Mouse (Mus musculus): ENCODE results near the gene Gadd45a. TPM values are rescaled to one million over a fixed set of nuclear protein-coding genes. Genes with fewer than 3 reads are reported as not detected.

Gene Gadd45a
- polyA plus RNA-seq, 1 experiment from 2014 or later: 49.5 TPM

DNA sequence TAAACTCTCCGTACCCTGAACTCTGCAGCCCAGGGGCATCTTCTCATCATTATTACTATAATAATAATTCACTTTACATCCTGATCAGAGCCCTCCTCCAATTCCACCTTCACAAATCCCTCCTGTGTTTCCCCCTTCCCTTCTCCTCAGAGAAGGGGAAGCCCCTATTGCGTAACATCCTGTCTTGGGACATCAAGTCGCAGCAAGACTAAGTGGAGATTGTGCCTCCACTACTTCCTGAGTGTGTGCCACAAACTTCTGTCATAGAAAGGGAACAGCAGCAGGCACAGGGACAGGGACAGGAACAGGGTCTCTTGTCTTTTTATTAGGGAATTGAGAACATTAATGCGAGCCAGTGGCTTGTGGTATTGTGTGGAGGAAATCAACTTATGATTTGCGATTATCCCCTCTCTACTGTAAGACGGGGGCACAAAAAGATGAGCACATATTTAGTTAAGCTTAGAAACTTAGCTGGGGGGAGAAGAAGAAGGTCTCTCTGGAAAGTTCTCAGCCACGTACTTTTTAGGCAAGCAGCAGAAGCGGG lies 32.0 kb upstream of the Gadd45a start:
- Histone ChIP-seq H3K9me3 (ENCODE audit: low read length) (no peaks in the 10 kb centered on the region), H3K4me3 (ENCODE audit: low read depth, low read length) (no peak overlapping the region), H3K27ac (ENCODE audit: low read depth) (0 out of 2 replicates have a peak overlapping the region, but pooled peaks have one; percentile 24), H3K27me3 (ENCODE audit: insufficient read depth, low read length) (no peaks in the 10 kb centered on the region), H3K9ac (replicated peaks) (no peak overlapping the region), H3K4me1 (ENCODE audit: insufficient read depth) (peaks cover 9% of the 10 kb centered on the region), H3K4me2 (ENCODE audit: low read depth, low read length) (peak overlapping the region; percentile 44), H3K36me3 (replicated peaks; ENCODE audit: insufficient read depth, low read length) (no peaks in the 10 kb centered on the region)
- 41% methylated on average over 8 of the region's 8 CpGs for WGBS (ENCODE audit: insufficient replicate concordance)
- ATAC-seq (peak; percentile 50; the same call in 1 of the 2 replicates), DNase-seq (no peak)
- no peak for TF ChIP-seq EP300 (IDR thresholded peaks at IDR 0.05; ENCODE audit: low read depth)
- no peak for TF ChIP-seq CTCF (IDR thresholded peaks at IDR 0.05; ENCODE audit: low read depth)

DNA sequence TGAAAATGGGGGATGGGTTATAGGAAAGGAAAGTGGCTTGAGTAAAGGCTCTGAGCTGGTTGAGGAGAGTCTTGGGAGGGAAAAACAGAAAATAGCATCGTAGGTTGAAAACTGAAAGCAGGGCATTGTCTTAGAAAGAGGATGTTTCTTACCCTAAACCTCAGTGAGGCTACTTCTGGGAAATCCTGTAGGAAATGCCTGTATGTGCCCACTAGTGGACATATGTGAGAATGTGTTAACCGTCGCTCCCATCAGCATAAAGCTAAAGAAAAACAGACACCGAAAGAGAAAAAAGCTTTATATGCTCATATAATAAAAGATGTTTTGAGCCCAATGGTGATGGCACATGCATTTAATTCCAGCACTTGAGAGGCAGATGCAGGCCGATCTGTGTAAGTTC lies 22.8 kb upstream of the Gadd45a start:
- no peak for ATAC-seq
- no peaks in the 10 kb centered on the region for H3K9me3 ChIP-seq (ENCODE audit: low read length)
- H3K4me3 ChIP-seq (ENCODE audit: low read depth, low read length): no peak overlapping the region
- no peak overlapping the region for H3K4me2 ChIP-seq (ENCODE audit: low read depth, low read length)
- peak; percentile 54 for TF ChIP-seq CTCF (IDR thresholded peaks at IDR 0.05; ENCODE audit: low read depth)
- no peak for TF ChIP-seq EP300 (IDR thresholded peaks at IDR 0.05; ENCODE audit: low read depth)
- WGBS (ENCODE audit: insufficient replicate concordance): 64% methylated on average over 5 of the region's 5 CpGs
- no peaks in the 10 kb centered on the region for H3K36me3 ChIP-seq (replicated peaks; ENCODE audit: insufficient read depth, low read length)
- H3K27me3 ChIP-seq (ENCODE audit: insufficient read depth, low read length): no peaks in the 10 kb centered on the region
- H3K9ac ChIP-seq (replicated peaks): no peak overlapping the region
- peaks cover 24% of the 10 kb centered on the region for H3K4me1 ChIP-seq (ENCODE audit: insufficient read depth)
- H3K27ac ChIP-seq (ENCODE audit: low read depth): no peak overlapping the region
- DNase-seq: no peak

DNA sequence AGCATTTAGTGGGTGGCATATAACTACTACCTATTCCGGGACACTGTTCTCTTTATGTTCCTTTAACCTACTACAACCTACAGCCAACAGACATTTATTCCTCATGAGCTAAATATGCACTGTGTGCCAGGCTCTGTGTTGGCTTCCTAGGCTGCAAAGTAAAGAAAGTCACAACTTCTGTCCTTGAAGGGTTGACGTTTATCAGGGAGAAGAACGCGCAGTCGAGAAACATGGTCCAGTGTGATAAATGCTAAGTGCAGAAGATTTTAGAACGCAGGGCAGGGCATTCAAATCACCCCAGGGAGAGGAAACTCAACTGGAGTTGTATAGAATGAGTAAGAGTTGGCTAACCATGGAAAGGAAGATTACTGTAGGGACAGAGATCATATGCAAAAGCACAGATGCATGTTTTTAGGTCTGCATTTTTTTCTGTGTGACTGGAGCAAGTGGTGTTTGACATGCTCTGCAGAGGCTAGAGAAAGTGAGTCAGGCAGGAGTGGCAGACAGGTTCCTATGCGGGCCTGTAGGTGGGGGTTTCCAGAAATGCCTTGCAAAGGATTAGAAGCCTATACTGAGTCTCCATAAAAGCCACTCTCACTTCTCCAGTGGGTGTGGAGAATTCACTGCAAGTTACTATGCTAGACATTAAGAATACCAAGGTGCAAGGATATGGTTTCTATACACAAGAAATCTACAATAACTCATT lies 20.9 kb upstream of the Gadd45a start:
- no peaks in the 10 kb centered on the region for H3K9me3 ChIP-seq (ENCODE audit: low read length)
- no peaks in the 10 kb centered on the region for H3K36me3 ChIP-seq (replicated peaks; ENCODE audit: insufficient read depth, low read length)
- peak; percentile 84 for ATAC-seq
- H3K4me2 ChIP-seq (ENCODE audit: low read depth, low read length): no peak overlapping the region
- H3K27me3 ChIP-seq (ENCODE audit: insufficient read depth, low read length): no peaks in the 10 kb centered on the region
- peaks cover 24% of the 10 kb centered on the region for H3K4me1 ChIP-seq (ENCODE audit: insufficient read depth)
- no peak overlapping the region for H3K9ac ChIP-seq (replicated peaks)
- no peak overlapping the region for H3K4me3 ChIP-seq (ENCODE audit: low read depth, low read length)
- DNase-seq: peak; percentile 36
- WGBS (ENCODE audit: insufficient replicate concordance): 58% methylated on average over 7 of the region's 7 CpGs
- TF ChIP-seq EP300 (IDR thresholded peaks at IDR 0.05; ENCODE audit: low read depth) (peak; percentile 96), CTCF (IDR thresholded peaks at IDR 0.05; ENCODE audit: low read depth) (no peak)
- peak overlapping the region; percentile 48 for H3K27ac ChIP-seq (ENCODE audit: low read depth)

DNA sequence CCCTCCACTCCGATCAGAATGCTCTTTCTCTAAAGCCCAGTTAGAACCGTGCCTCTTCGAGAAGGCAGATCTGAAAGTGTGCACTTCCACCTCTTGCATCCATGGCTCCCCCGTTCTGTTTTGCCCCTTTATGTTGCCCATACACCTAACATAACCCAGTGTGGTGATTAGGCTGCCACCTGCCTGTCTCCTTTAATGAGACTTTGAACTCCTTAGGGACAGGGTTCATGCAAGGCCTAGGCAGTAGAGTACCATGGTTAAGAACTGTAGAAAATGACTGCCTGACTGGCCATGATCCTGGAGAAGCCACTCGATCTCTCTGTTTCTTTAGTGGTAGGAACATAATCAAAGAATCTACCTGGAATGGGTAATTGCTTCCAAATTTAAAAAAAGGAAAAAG lies 20.3 kb upstream of the Gadd45a start:
- DNase-seq: no peak
- H3K9me3 ChIP-seq (ENCODE audit: low read length): no peaks in the 10 kb centered on the region
- H3K4me1 ChIP-seq (ENCODE audit: insufficient read depth): peaks cover 24% of the 10 kb centered on the region
- TF ChIP-seq EP300 (IDR thresholded peaks at IDR 0.05; ENCODE audit: low read depth) (no peak), CTCF (IDR thresholded peaks at IDR 0.05; ENCODE audit: low read depth) (peak; percentile 15; the same call in 1 of the 2 replicates)
- no peaks in the 10 kb centered on the region for H3K27me3 ChIP-seq (ENCODE audit: insufficient read depth, low read length)
- H3K27ac ChIP-seq (ENCODE audit: low read depth): peak overlapping the region; percentile 48
- no peak overlapping the region for H3K9ac ChIP-seq (replicated peaks)
- no peaks in the 10 kb centered on the region for H3K36me3 ChIP-seq (replicated peaks; ENCODE audit: insufficient read depth, low read length)
- H3K4me3 ChIP-seq (ENCODE audit: low read depth, low read length): no peak overlapping the region
- peak; percentile 28; the same call in 1 of the 2 replicates for ATAC-seq
- 76% methylated on average over 5 of the region's 5 CpGs for WGBS (ENCODE audit: insufficient replicate concordance)
- H3K4me2 ChIP-seq (ENCODE audit: low read depth, low read length): no peak overlapping the region

DNA sequence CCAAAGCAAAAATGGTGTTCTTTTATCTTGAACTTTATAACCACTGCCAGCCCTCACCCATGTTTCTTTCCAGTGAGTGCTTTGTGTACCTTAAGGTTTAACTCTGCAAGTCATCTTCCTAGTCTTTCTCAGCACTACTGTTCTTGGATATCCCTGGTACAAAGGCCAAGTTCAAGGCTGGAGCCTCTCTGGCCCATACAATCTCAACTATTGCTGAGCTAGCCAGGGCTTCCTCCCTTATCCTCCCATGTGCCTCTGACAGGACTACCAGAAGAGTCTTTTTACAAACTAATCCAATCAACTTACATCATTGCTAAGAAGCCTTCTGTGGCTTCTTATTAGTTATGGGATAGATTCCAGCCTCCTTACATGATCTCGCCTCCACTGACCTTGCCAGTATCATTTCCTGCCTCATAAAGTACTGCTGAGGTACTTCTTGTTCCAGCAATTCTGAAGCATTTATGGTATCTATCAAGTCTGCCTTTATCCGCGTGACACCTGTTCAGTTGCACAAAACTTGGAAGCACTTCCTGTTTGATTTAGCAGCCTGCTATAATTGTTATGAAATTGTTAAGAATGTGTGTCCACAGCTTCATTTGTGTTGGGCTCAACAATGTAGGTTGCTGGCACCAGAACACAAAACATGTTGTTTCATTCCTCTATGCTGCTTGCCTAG lies 19.8 kb upstream of the Gadd45a start:
- peaks cover 24% of the 10 kb centered on the region for H3K4me1 ChIP-seq (ENCODE audit: insufficient read depth)
- DNase-seq (no peak), ATAC-seq (no peak)
- H3K9me3 ChIP-seq (ENCODE audit: low read length): no peaks in the 10 kb centered on the region
- peak overlapping the region; percentile 48; the same call in 1 of the 2 replicates for H3K27ac ChIP-seq (ENCODE audit: low read depth)
- H3K4me2 ChIP-seq (ENCODE audit: low read depth, low read length): 0 out of 2 replicates have a peak overlapping the region, but pooled peaks have one; percentile 30
- H3K27me3 ChIP-seq (ENCODE audit: insufficient read depth, low read length): no peaks in the 10 kb centered on the region
- WGBS (ENCODE audit: insufficient replicate concordance): 67% methylated on average over 3 of the region's 3 CpGs
- no peak overlapping the region for H3K4me3 ChIP-seq (ENCODE audit: low read depth, low read length)
- TF ChIP-seq EP300 (IDR thresholded peaks at IDR 0.05; ENCODE audit: low read depth) (peak; percentile 45; the same call in 1 of the 2 replicates), CTCF (IDR thresholded peaks at IDR 0.05; ENCODE audit: low read depth) (no peak)
- no peaks in the 10 kb centered on the region for H3K36me3 ChIP-seq (replicated peaks; ENCODE audit: insufficient read depth, low read length)
- H3K9ac ChIP-seq (replicated peaks): no peak overlapping the region
